Mouse (Mus musculus) small intestine, adult 2 months (tissue): ENCODE data around the gene Igsf9. TPM values are rescaled to one million over a fixed set of nuclear protein-coding genes. Genes with fewer than 3 reads are reported as not detected.
A peak's percentile ranks its signal among the peaks of the same experiment; 100 is the strongest.

Source experiments
- H3K27ac ChIP-seq: fragments of 200-500 bp; 2 replicates; pipeline ENCODE4 v1.5.1; 2012; ENCODE audit warnings: low read depth, low read length, control low read depth, inconsistent platforms; ENCODE audit not compliant: insufficient read depth
- H3K27me3 ChIP-seq: fragments of 200-500 bp; 2 replicates; pipeline ENCODE4 v1.6.1; 2012; ENCODE audit warnings: mild to moderate bottlenecking, moderate library complexity, low read length, inconsistent platforms; ENCODE audit not compliant: control insufficient read depth, insufficient read depth
- H3K36me3 ChIP-seq: fragments of 200-500 bp; 2 replicates; pipeline ENCODE4 v1.6.1; 2012; ENCODE audit warnings: mild to moderate bottlenecking, low read length, control low read depth, inconsistent platforms; ENCODE audit not compliant: control insufficient read depth, insufficient read depth
- H3K4me1 ChIP-seq: fragments of 200-500 bp; 2 replicates; pipeline ENCODE4 v1.6.1; 2012; ENCODE audit warnings: low read length, inconsistent platforms, mixed read lengths; ENCODE audit not compliant: control insufficient read depth, insufficient read depth, insufficient read length
- H3K4me3 ChIP-seq: fragments of 200-500 bp; 2 replicates; pipeline ENCODE4 v1.5.1; 2012; ENCODE audit warnings: low read depth, mild to moderate bottlenecking, control low read depth, inconsistent platforms, low read length, moderate library complexity
- CTCF ChIP-seq: fragments of 200-500 bp; IDR thresholded peaks from 2 replicates; pipeline ENCODE4 v1.5.1; 2012; ENCODE audit warnings: low read depth, mild to moderate bottlenecking, control low read depth, inconsistent platforms, low read length, moderate library complexity, mixed read lengths; ENCODE audit not compliant: insufficient replicate concordance, insufficient read length; ENCODE audit errors: extremely low read depth
- POLR2A ChIP-seq: fragments of 200-500 bp; IDR thresholded peaks from 2 replicates; pipeline ENCODE4 v1.6.1; 2012; ENCODE audit warnings: low read depth, mild to moderate bottlenecking, control low read depth, inconsistent platforms, low read length, moderate library complexity
- WGBS: fragments of 180-500 bp; shearing (Covaris S2); methylation state at CpG from one replicate; pipeline ENCODE4 v1.1.7; 2018; 5-methylcytosine and 5-hydroxymethylcytosine counted together
- polyA plus RNA-seq: library from polyadenylated mRNA; depleted of rRNA; stranded (reverse); fragments of >200 nt; gene quantifications from 2 replicates; pipeline ENCODE4 v1.2.3, GENCODE M21; 2012

The Igsf9 gene
- polyA plus RNA-seq, 1 experiment, result 516 TPM

- no peaks in the 10 kb centered on the region for H3K27me3 ChIP-seq
- no peak overlapping the region for H3K4me3 ChIP-seq
- H3K27ac ChIP-seq, result peak overlapping the region; percentile 77
- no peaks in the 10 kb centered on the region for H3K36me3 ChIP-seq
- peaks cover 17% of the 10 kb centered on the region for H3K4me1 ChIP-seq
- TF ChIP-seq CTCF, result no peak
- no peak for TF ChIP-seq POLR2A
- 17% methylated on average over 1 of the region's 1 CpGs for WGBS
These were observed 33.8 kb downstream of the Igsf9 start for GRCm38 (mm10) chr1:172515396-172515795.

GRCm38 (mm10) chr1:172518013-172518412 lies 36.4 kb downstream of the Igsf9 start:
- H3K27me3 ChIP-seq, result no peaks in the 10 kb centered on the region
- H3K4me3 ChIP-seq, result no peak overlapping the region
- no peaks in the 10 kb centered on the region for H3K36me3 ChIP-seq
- TF ChIP-seq CTCF (peak; percentile 70; the same call in 1 of the 2 replicates), POLR2A (no peak)
- H3K4me1 ChIP-seq, result peaks cover 20% of the 10 kb centered on the region
- H3K27ac ChIP-seq, result no peak overlapping the region
- 78% methylated on average over 4 of the region's 4 CpGs for WGBS

DNA sequence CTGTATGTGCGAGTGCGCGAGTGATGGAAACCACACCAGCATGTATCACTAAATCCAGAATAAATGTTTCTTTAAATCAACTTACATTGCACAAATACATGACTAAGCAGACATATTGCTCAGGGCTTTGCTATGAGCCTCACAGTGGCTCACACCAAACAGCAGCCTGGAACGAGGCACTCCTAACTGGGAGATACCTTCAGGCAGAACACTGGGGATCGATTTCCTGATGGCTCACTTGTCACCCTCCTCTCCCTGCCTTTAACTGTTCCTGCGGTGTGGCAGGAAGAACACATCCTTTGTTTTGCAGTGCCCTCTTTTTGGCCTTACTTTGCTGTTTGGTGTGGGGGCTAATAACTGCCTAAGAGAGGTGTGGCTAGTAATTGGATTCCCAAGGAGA lies 38.1 kb downstream of the Igsf9 start:
- Histone ChIP-seq H3K27me3 (no peaks in the 10 kb centered on the region), H3K27ac (no peak overlapping the region), H3K36me3 (no peaks in the 10 kb centered on the region), H3K4me1 (peaks cover 15% of the 10 kb centered on the region; the same call in 1 of the 2 replicates), H3K4me3 (no peak overlapping the region)
- TF ChIP-seq POLR2A, result no peak
- no peak for TF ChIP-seq CTCF
- 55% methylated on average over 6 of the region's 6 CpGs for WGBS

GRCm38 (mm10) chr1:172520576-172521440 lies 39.2 kb downstream of the Igsf9 start, which contains the start of gene Cfap45:
Gene Cfap45 (plus strand): TSS chr1:172520801.
- H3K27me3 ChIP-seq, result no peaks in the 10 kb centered on the region
- peaks cover 9% of the 10 kb centered on the region; the same call in 1 of the 2 replicates for H3K4me1 ChIP-seq
- peak within 1 kb of the TSS; percentile 52 for H3K4me3 ChIP-seq
- no peak within 1 kb of the TSS for H3K27ac ChIP-seq
- 9% methylated on average over 28 of the region's 28 CpGs for WGBS
- H3K36me3 ChIP-seq, result no peaks in the 10 kb centered on the region
- TF ChIP-seq CTCF (no peak), POLR2A (no peak)

DNA sequence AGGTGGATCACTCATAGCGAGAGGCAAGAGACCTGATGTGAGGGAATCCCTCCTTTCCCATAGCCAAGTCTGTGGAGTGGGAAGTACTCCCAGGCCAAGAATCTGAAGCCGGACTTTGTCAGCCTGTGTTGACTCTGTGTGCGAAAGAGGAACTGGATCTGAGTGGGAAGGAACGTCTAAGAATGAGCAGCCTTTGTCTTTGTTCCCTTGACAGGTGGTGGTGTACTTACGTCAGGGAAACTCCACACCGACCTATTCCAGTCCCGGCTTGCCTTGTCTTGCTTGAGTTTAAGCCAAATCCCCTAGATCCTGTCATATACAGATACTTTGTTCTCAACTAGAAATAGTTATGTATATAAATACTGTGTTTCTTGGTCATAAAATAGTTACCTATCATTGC lies 40.9 kb downstream of the Igsf9 start:
- Histone ChIP-seq H3K4me3 (no peak overlapping the region), H3K4me1 (peaks cover 9% of the 10 kb centered on the region; the same call in 1 of the 2 replicates), H3K36me3 (no peaks in the 10 kb centered on the region), H3K27ac (no peak overlapping the region), H3K27me3 (no peaks in the 10 kb centered on the region)
- TF ChIP-seq POLR2A (no peak), CTCF (no peak)
- 22% methylated on average over 7 of the region's 7 CpGs for WGBS

DNA sequence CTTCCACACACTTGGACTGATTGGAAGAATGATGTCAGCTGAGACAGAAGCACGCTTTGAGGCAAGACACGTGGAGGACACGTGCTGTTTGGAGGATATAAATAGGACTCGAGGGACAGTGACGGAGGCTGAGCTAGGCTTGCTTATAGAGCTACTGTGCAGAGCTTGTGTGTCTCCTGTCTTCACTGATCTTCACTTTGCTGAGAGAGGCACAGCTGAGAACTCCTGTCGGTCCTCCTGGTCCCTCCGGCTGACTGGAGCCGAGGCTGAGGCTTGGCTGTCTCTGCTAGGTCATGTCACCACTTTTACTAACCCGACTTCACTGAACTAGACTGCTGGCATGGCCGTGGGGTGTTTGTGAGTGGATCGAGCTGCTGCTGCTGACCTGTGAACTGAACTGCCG lies 42.1 kb downstream of the Igsf9 start:
- no peak overlapping the region for H3K27ac ChIP-seq
- H3K27me3 ChIP-seq, result no peaks in the 10 kb centered on the region
- TF ChIP-seq POLR2A (no peak), CTCF (no peak)
- 74% methylated on average over 12 of the region's 12 CpGs for WGBS
- no peak overlapping the region for H3K4me3 ChIP-seq
- no peaks in the 10 kb centered on the region for H3K36me3 ChIP-seq
- H3K4me1 ChIP-seq, result peaks cover 9% of the 10 kb centered on the region; the same call in 1 of the 2 replicates

GRCm38 (mm10) chr1:172525027-172525764 lies 43.6 kb downstream of the Igsf9 start:
- 29% methylated on average over 15 of the region's 15 CpGs for WGBS
- H3K27ac ChIP-seq, result peak overlapping the region; percentile 53
- H3K27me3 ChIP-seq, result no peaks in the 10 kb centered on the region
- 0 out of 2 replicates have a peak overlapping the region, but pooled peaks have one; percentile 2 for H3K4me3 ChIP-seq
- peaks cover 9% of the 10 kb centered on the region; the same call in 1 of the 2 replicates for H3K4me1 ChIP-seq
- no peaks in the 10 kb centered on the region for H3K36me3 ChIP-seq
- TF ChIP-seq CTCF (peak; percentile 15; the same call in 1 of the 2 replicates), POLR2A (no peak)
